Mouse (Mus musculus) bone marrow macrophage, adult 2 months (primary cell): Measurements from ENCODE around the gene Morn3.

Source experiments
- CTCF ChIP-seq: IDR thresholded peaks from 2 replicates; pipeline ENCODE4 v1.5.1; 2012; ENCODE audit warnings: low read depth, mild to moderate bottlenecking, low read length, moderate library complexity
- POLR2A ChIP-seq: IDR thresholded peaks from 2 replicates; pipeline ENCODE4 v1.6.1; 2012; ENCODE audit warnings: mild to moderate bottlenecking, low read depth, low read length, borderline replicate concordance

DNA sequence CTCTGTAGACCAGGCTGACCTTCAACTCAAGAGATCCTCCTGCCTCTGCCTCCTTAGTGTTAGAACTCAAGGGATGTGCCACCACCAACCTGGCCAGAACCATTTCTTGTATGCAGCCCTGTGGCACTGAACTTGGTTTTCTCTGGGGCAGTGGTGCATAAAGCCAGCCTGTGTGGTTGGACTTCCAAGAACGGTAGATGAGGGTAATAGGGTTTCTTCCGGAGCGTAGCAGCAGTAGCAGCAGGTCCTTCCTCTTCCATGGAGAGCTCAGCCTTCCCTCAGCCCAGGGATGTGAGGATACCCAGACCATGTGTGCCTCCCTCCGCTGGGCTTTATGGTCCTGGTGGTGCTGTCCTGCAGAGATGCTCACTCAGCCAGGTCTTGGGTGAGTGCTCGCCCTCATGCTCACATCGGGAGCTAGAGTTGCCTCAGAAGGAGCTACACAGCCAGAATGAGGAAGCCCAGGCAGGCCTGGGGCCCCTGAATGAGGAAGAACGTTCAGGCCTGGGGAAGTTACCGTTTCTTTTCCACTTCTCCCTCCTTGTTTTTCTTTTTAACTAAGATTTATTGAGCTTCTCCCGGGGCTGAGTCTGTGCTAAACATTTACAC, 21.7 kb downstream of the Morn3 start:
- TF ChIP-seq CTCF: no peak
- TF ChIP-seq POLR2A: no peak
